Mouse (Mus musculus) testis, adult 2 months (tissue): ENCODE results near the gene Dnajc10.

Source experiments
- CTCF ChIP-seq: fragments of 200-500 bp; IDR thresholded peaks from 2 replicates; pipeline ENCODE4 v1.5.1; 2012; ENCODE audit warnings: low read depth, mild to moderate bottlenecking, inconsistent platforms, low read length, moderate library complexity; ENCODE audit not compliant: control insufficient read depth, insufficient read depth, insufficient replicate concordance
- POLR2A ChIP-seq: fragments of 200-500 bp; IDR thresholded peaks from 2 replicates; pipeline ENCODE4 v1.6.1; 2012; ENCODE audit warnings: low read depth, mild to moderate bottlenecking, inconsistent platforms, low read length, moderate library complexity; ENCODE audit not compliant: control insufficient read depth

DNA sequence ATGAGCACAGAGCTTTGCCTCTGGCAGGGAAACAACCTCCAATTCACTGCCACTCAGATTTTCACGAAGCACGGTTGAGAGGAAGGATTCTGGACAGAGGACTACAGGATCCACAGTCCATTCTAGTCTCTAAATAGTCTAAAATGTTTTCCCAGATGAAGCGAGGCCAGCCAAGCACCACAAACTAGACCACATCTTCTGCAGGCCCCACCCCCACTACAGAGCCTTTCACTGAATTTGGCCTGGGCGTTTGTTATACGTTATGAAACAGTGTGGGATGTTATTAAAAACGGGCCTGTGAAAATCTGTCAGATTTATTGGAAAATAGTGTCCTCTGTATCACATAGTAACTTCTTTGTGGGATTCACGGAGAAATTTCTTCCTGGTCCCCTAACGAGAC lies 56.2 kb downstream of the Dnajc10 start:
- no peak for TF ChIP-seq CTCF
- no peak for TF ChIP-seq POLR2A
